Mouse (Mus musculus) embryo, embryonic 10.5 days (tissue): ENCODE measurements at regions not wholly inside any gene's neighbourhood (a gene's known extent, or its start where the extent isn't known, plus 50 kb on each side); places are given as distances from the start of the nearest gene placed in this dataset.
A peak's percentile ranks its signal among the peaks of the same experiment; 100 is the strongest.

ENCODE experiments used
- DNase-seq: peaks from one replicate; pipeline ENCODE4 v3.0.0-alpha.2; 2015; ENCODE audit warnings: low spot score

GRCm38 (mm10) chr1:35926191-35927048, 141.8 kb upstream of the Hs6st1 start:
- no peak for DNase-seq

DNA sequence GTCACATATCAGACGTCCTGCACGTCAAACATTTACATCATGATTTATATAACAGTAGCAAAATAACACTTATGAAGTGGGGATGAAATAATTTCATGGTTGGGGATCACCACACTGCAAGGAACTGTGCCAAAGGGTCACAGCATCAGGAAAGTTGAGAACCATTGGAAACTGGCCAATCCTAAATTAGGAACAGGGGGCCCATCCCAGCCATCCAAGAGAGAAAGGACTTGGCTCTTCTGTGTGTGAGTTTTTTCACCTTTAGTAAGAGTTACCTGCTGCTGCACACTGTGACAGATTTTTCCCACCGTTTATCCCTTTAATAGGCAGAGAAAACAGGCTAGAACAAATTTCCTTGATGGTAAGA, 141.2 kb upstream of the Hs6st1 start:
- DNase-seq = no peak

- DNase-seq = no peak
Measured at GRCm38 (mm10) chr1:35930351-35930750, 137.8 kb upstream of the Hs6st1 start.

DNA sequence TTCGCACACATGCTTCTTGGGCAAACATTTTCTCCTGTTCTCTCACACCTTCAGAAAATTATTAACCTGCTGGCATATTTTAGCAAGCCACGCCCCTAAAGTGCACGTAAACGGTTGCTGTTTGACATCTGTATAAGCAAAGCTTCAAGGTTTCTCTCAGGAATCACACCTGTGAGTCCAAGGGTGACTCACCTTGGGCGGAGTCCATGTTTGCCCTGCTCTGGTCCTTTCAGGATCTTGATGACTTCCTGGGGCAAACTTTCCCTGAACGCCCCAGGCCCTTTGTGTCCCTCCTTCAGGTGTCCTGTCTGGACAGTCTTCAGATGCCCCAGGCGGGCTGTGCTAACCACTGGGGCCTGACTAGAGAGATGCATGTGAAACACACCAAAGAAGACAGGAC, 137.1 kb upstream of the Hs6st1 start:
- no peak for DNase-seq

- no peak for DNase-seq
Measured at GRCm38 (mm10) chr1:35933511-35933910, 134.7 kb upstream of the Hs6st1 start.

GRCm38 (mm10) chr1:35935099-35935651, 133.0 kb upstream of the Hs6st1 start:
- DNase-seq = no peak

- no peak for DNase-seq
Measured at GRCm38 (mm10) chr1:35936362-35937093, 131.7 kb upstream of the Hs6st1 start.

DNA sequence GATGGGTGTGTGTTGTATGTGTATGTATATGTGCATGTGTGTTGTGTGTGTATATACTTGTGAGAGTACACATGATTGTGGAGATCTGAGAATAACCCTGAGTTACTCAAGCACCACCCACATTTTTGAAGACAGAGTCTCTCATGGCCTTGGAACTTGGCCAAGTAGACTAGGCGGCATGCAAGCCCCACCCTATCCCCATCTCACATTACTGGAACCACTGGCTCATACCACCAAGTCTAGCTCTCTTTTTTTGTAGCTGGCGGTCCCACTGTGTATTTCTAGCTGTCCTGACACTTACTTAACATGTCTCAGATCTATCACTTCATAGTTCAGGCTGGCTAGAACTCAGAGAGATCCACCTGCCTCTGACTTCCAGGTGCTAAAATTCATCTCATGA, 128.0 kb upstream of the Hs6st1 start:
- no peak for DNase-seq

GRCm38 (mm10) chr1:35941642-35942077, 126.5 kb upstream of the Hs6st1 start:
- DNase-seq = no peak

GRCm38 (mm10) chr1:35942222-35942621, 126.0 kb upstream of the Hs6st1 start:
- DNase-seq = no peak

DNA sequence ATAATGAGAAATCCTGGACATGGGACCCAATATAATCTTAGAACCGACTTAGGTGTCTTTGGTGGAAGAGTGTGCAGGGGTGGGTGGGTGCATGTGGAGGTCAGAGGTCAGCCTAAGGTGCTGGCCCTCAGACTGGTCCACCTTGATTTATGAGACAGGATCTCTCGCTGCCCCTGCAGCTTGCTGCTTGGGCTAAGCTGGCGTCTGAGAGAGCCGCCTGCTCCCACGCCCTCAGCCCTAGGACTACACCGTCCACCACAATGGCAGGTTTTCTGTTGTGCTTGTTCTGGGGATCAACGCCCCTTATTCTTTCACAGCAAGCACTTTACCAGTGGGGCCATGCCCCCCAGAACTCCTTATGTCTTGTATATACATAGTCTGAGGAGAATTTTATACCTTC, 124.4 kb upstream of the Hs6st1 start:
- DNase-seq = no peak

GRCm38 (mm10) chr1:35944376-35944775, 123.8 kb upstream of the Hs6st1 start:
- peak; percentile 61 for DNase-seq

- no peak for DNase-seq
Measured at GRCm38 (mm10) chr1:35944849-35945248, 123.4 kb upstream of the Hs6st1 start.

DNA sequence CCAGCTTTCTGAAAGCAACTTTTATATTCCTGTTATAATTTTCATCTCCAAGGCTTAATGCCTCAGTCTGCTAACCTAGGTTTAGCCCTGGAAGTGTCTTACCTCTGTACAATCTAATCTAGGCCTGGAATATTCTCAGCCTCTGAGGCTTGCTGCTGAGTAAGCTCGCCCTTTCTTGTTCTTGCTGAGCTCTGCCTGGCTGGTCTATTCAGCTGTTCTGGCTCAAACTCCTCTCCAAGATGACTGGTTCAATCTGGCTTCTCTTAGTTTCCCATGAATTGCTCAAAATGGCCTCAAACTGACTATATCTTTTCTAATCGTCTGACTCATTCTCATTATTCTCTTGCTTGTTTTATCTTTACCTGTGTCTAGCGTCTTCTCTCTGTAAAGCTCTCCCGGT, 122.6 kb upstream of the Hs6st1 start:
- DNase-seq = no peak

- no peak for DNase-seq
Measured at GRCm38 (mm10) chr1:35948104-35948503, 120.1 kb upstream of the Hs6st1 start.

GRCm38 (mm10) chr1:35951082-35951481, 117.1 kb upstream of the Hs6st1 start:
- DNase-seq = no peak

- peak; percentile 48 for DNase-seq
Measured at GRCm38 (mm10) chr1:35953721-35954120, 114.5 kb upstream of the Hs6st1 start.

- no peak for DNase-seq
Measured at GRCm38 (mm10) chr1:35957425-35958372, 110.5 kb upstream of the Hs6st1 start.

GRCm38 (mm10) chr1:35959729-35960128, 108.5 kb upstream of the Hs6st1 start:
- no peak for DNase-seq

GRCm38 (mm10) chr1:35960844-35961243, 107.4 kb upstream of the Hs6st1 start:
- DNase-seq = no peak

GRCm38 (mm10) chr1:35961923-35962322, 106.3 kb upstream of the Hs6st1 start:
- DNase-seq = no peak

DNA sequence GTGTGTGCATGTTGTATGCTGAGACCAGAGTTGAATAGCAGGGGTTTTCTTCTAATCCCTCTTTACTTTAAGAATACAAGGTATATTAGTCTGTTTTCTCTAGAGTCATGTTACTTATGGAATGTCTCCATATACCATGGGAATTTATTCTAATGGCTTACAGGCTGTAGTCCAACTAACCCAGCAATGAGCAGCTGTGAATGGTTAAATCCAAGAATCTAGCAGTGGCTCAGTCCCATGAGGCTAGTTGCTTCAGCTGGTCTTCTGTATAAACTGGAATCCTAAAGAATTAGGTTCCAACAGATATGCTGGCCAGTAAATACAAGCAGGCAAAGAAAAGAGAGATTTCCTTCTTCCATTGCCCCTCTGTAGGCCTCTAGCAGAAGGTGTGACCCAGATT, 99.7 kb upstream of the Hs6st1 start:
- no peak for DNase-seq
